Mouse (Mus musculus) embryonic facial prominence, embryonic 11.5 days (tissue): ENCODE measurements around the gene Gm17332. TPM values are rescaled to one million over a fixed set of nuclear protein-coding genes. Genes with fewer than 3 reads are reported as not detected.
"Not testable (repeated sequence)": the region's sequence is repeated elsewhere in the genome, so short reads cannot be mapped to it uniquely, and the experiment has no call there.

ENCODE experiments used
- ATAC-seq: fragments of 200-750 bp; cut with Nextera tagmentation; replicated peaks from 2 replicates; pipeline ENCODE4 v1.8.0; 2017; ENCODE audit warnings: low read depth; ENCODE audit not compliant: insufficient number of reproducible peaks, low FRiP score, low TSS enrichment
- DNase-seq: peaks from one replicate; pipeline ENCODE4 v3.0.0-alpha.2; 2015; ENCODE audit warnings: low spot score
- H3K27ac ChIP-seq: fragments of 300-500 bp; sonication (generic); replicated peaks from 2 replicates; pipeline ENCODE4 v1.5.1; 2014; ENCODE audit warnings: mild to moderate bottlenecking, low read depth, low read length, control low read depth
- H3K27me3 ChIP-seq: fragments of 300-500 bp; sonication (generic); 2 replicates; pipeline ENCODE4 v1.6.1; 2014; ENCODE audit warnings: mild to moderate bottlenecking, low read length, moderate library complexity, mixed read lengths; ENCODE audit not compliant: control insufficient read depth, insufficient read depth
- H3K36me3 ChIP-seq: fragments of 300-500 bp; sonication (generic); replicated peaks from 2 replicates; pipeline ENCODE4 v1.6.1; 2014; ENCODE audit warnings: low read depth, mild to moderate bottlenecking, low read length, moderate library complexity, mixed read lengths; ENCODE audit not compliant: control insufficient read depth, insufficient read depth
- H3K4me1 ChIP-seq: fragments of 300-500 bp; sonication (generic); 2 replicates; pipeline ENCODE4 v1.6.1; 2014; ENCODE audit warnings: low read length, mixed read lengths; ENCODE audit not compliant: control insufficient read depth, insufficient read depth
- H3K4me2 ChIP-seq: fragments of 300-500 bp; sonication (generic); 2 replicates; pipeline ENCODE4 v1.6.1; 2014; ENCODE audit warnings: low read depth, mild to moderate bottlenecking, control low read depth, low read length, moderate library complexity
- H3K4me3 ChIP-seq: fragments of 300-500 bp; sonication (generic); 2 replicates; pipeline ENCODE4 v1.5.1; 2014; ENCODE audit warnings: low read depth, low read length, control low read depth
- H3K9ac ChIP-seq: fragments of 300-500 bp; sonication (generic); replicated peaks from 2 replicates; pipeline ENCODE4 v1.6.1; 2014; ENCODE audit warnings: mild to moderate bottlenecking, control low read depth, low read length
- H3K9me3 ChIP-seq: fragments of 300-500 bp; sonication (generic); replicated peaks from 2 replicates; pipeline ENCODE4 v1.6.1; 2016; ENCODE audit warnings: mild to moderate bottlenecking, low read length, inconsistent platforms, mixed read lengths; ENCODE audit not compliant: control insufficient read depth
- WGBS: fragments of 180-500 bp; shearing (Covaris S2); extraction: QIAGEN DNeasy Blood & Tissue Kit; methylation state at CpG from one replicate; pipeline ENCODE4 v1.1.7; 2014; 5-methylcytosine and 5-hydroxymethylcytosine counted together
- polyA plus RNA-seq: library from polyadenylated mRNA; unstranded; fragments of >200 nt; fragmentation: Nextera tagmentation; extraction: Ambion mirVana; gene quantifications from 2 replicates; pipeline ENCODE4 v1.2.1, GENCODE M21; 2014

Gene Gm17332
- polyA plus RNA-seq, 1 experiment from 2014 or later, result not detected

DNA sequence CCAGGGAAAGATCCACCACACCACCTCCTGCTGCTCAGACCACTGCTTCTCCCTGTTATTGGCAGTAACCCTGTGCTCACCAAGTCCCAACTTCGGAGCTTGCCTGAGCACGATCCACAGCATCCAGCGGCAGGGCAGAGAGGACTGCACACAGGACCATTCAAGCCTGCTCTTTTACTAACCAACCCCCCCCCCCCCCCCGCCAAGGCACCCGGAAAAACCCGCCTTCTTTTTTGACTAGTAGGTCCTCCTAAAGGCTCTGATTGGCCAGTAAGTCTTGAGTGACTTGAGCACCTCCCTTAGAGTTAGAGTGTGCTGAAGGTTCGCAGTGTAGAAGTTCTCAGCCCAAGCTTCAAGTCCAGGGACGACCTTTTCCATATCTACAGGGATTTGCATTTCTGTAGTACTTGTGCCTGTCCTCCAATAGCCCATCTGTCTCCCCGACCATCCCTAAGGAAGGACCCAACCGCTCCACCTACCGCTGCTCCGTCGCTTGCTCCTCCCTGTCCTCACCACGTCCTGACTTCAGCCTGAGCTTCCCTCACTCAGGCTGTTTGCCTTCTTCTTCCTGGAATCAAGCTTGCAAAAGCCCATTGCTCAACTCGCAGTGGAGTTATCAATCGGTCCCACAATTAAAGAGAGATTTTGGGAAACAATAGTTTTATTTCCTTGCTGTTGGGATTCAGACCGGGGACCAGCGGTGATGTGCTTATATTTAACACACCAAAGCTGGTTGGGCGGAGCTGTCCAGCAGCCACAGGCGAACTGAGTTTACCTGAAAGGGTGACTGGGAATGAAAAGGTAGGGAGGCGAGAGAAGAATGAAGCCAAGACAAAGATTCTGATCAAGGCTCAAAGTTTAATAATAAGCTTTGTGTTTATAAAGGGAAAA, 12.9 kb downstream of the Gm17332 start:
- 2% methylated on average over 19 of the region's 21 CpGs for WGBS
- DNase-seq (peak; percentile 62), ATAC-seq (peak; percentile 89)
- Histone ChIP-seq H3K4me1 (no peaks in the 10 kb centered on the region), H3K4me2 (peak overlapping the region; percentile 52), H3K27me3 (no peaks in the 10 kb centered on the region), H3K9me3 (no peaks in the 10 kb centered on the region), H3K9ac (peak overlapping the region; percentile 9; the same call in 1 of the 2 replicates), H3K27ac (no peak overlapping the region), H3K36me3 (no peaks in the 10 kb centered on the region), H3K4me3 (peak overlapping the region; percentile 36)

DNA sequence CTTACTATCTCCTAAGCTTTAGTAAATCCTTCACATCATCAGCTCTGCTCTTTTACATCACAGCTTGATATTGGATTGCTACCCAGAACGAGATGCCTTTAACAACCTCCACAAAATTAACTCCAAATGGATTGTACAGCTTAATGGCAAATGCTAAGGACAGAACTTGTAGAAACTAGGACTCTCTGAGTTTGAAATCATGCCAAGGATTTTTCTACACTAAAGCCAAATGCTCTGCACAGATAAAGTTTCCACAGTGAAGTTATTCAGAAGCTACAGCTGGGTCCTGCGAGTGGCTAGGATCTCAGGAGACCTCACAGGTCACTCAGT, 13.5 kb downstream of the Gm17332 start:
- H3K4me1 ChIP-seq, result no peaks in the 10 kb centered on the region
- H3K4me2 ChIP-seq, result peak overlapping the region; percentile 52
- ATAC-seq (no peak), DNase-seq (no peak)
- no peaks in the 10 kb centered on the region for H3K36me3 ChIP-seq
- no peaks in the 10 kb centered on the region for H3K9me3 ChIP-seq
- no peaks in the 10 kb centered on the region for H3K27me3 ChIP-seq
- peak overlapping the region; percentile 36; the same call in 1 of the 2 replicates for H3K4me3 ChIP-seq
- no peak overlapping the region for H3K9ac ChIP-seq
- H3K27ac ChIP-seq, result no peak overlapping the region
- 54% methylated on average over 2 of the region's 2 CpGs for WGBS

DNA sequence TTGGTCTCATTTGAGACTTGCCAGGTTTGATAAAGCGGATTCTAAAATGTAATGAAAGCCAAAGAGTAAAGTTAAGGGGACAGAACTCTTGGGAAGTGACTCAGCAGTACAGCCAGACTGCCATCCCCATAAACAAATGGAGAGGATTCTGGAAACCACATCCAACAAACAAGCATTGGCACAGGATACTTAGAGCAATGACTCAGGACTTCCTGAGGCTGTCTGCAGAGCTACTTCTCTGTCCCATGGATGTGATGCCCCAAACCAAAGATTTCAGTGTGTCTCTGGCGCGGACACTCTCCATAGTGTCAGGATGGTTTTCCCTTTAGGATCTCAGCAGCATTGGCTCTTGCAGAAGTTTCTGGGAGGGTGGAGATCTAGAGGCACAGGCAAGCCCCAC, 25.2 kb downstream of the Gm17332 start:
- no peak overlapping the region for H3K4me2 ChIP-seq
- 89% methylated on average over 3 of the region's 3 CpGs for WGBS
- H3K4me3 ChIP-seq, result no peak overlapping the region
- H3K9me3 ChIP-seq, result no peaks in the 10 kb centered on the region
- DNase-seq (no peak), ATAC-seq (no peak)
- no peaks in the 10 kb centered on the region for H3K27me3 ChIP-seq
- no peak overlapping the region for H3K27ac ChIP-seq
- H3K4me1 ChIP-seq, result no peaks in the 10 kb centered on the region
- no peaks in the 10 kb centered on the region for H3K36me3 ChIP-seq
- H3K9ac ChIP-seq, result no peak overlapping the region

DNA sequence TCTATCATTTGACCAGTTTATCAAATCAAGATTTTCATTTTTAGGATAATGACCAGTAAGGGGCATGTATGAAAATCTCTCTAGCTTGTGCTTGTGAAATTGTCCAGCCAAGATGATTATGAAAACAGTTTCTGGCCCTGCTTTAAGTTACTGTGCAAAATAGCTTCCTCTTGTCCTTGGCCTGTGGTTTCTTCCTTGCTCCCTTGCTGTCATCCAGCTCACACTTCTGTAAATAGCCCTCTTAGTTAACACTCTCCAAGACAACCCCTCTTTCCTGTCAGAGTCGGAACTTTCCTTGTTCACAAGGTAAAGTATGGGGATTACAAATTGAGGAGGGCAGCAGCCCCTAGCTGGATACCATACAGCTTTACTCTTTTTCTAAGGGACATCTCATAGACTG, 43.9 kb downstream of the Gm17332 start:
- H3K4me2 ChIP-seq, H3K9me3 ChIP-seq, H3K27ac ChIP-seq, ATAC-seq, H3K9ac ChIP-seq, H3K4me1 ChIP-seq, DNase-seq, H3K27me3 ChIP-seq, H3K36me3 ChIP-seq, H3K4me3 ChIP-seq: not testable (repeated sequence)
- WGBS, result 71% methylated on average over 1 of the region's 1 CpGs

DNA sequence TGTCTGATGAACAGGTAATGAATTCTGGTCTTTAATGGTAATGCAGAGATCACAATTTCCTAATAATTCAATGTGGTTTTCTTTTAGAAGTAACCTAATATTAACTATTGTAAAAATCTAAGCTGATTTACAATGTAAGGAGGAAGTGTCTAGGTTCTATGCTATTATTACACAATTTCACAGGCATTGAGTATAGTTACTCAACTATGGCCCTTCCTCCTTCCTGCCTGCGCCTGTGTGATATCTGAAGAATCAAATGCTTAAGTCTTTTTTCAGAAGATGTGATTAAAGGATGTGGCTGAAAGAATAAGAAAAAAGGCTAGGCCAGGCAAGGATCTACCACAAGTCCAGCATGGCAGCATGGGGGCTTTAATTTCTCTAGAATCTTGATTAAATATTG, 47.4 kb downstream of the Gm17332 start:
- not testable (repeated sequence) for H3K27ac ChIP-seq, H3K4me3 ChIP-seq, H3K4me1 ChIP-seq, H3K9ac ChIP-seq, DNase-seq, ATAC-seq, H3K36me3 ChIP-seq, H3K4me2 ChIP-seq, H3K27me3 ChIP-seq, H3K9me3 ChIP-seq
- 79% methylated on average over 1 of the region's 1 CpGs for WGBS

DNA sequence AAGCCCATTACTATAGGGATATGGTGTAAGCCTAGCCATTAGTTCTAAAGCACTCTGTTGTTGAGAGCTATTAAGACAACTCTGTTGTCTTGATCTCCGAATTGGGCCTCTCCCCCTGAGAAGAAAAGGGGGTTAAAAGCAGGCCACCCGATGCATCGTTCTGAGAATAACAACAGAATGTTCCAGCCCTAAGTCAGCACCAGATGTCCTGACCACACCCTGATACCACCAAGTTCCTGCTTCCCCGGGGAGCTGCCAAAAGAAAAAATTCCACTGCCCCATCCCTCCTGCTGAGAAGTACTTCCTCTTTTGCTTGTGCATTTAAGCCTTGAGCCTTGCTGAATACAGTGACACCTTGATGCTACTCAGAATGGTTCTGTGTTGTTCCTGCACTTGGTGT, 48.5 kb downstream of the Gm17332 start:
- not testable (repeated sequence) for H3K36me3 ChIP-seq, ATAC-seq, DNase-seq, H3K4me2 ChIP-seq, H3K4me1 ChIP-seq, H3K27me3 ChIP-seq, H3K9me3 ChIP-seq, H3K27ac ChIP-seq, H3K4me3 ChIP-seq, H3K9ac ChIP-seq
- 79% methylated on average over 4 of the region's 4 CpGs for whole genome bisulfite sequencing

Other genes starting within 250 kb of the Gm17332 start
- 9.4 and 10.4 TPM in 2 replicates for gene Erlec1, start 228.1 kb downstream of the Gm17332 start, polyA plus RNA-seq
- 15.6 and 15.9 TPM in 2 replicates for gene Chac2, start 196.1 kb downstream of the Gm17332 start, polyA plus RNA-seq
- gene Stc2, start 187.6 kb upstream of the Gm17332 start, polyA plus RNA-seq, result 0.71 and 0.73 TPM in 2 replicates